Mouse (Mus musculus): ENCODE results near the gene Cdh24.
"Not testable (repeated sequence)": the region's sequence is repeated elsewhere in the genome, so short reads cannot be mapped to it uniquely, and the experiment has no call there.

Cdh24 gene

GRCm38 (mm10) chr14:54642224-54642944 is 1.2 kb upstream of the Cdh24 start:
- no peak for DNase-seq

- DNase-seq = no peak
These were observed 239 bp downstream of the Cdh24 start, which contains the start of gene Gm17606 for GRCm38 (mm10) chr14:54640946-54641304. Gm17606 (plus strand) TSS chr14:54640952.

GRCm38 (mm10) chr14:54640121-54640520 is 1.0 kb downstream of the Cdh24 start:
- DNase-seq = no peak

- no peak for DNase-seq
These were observed 3.0 kb downstream of the Cdh24 start for GRCm38 (mm10) chr14:54638210-54638609.

GRCm38 (mm10) chr14:54636954-54637353 is 4.2 kb downstream of the Cdh24 start:
- no peak for DNase-seq

- no peak for DNase-seq
These were observed 7.0 kb downstream of the Cdh24 start for GRCm38 (mm10) chr14:54634182-54634581.

GRCm38 (mm10) chr14:54632252-54632651 is 8.9 kb downstream of the Cdh24 start:
- DNase-seq = no peak

GRCm38 (mm10) chr14:54631240-54631599 is 9.9 kb downstream of the Cdh24 start:
- no peak for DNase-seq

GRCm38 (mm10) chr14:54630583-54631239 is 10.5 kb downstream of the Cdh24 start:
- no peak for DNase-seq

GRCm38 (mm10) chr14:54629797-54630196 is 11.4 kb downstream of the Cdh24 start:
- DNase-seq = no peak

- no peak for DNase-seq
These were observed 13.1 kb downstream of the Cdh24 start for GRCm38 (mm10) chr14:54628103-54628502.

GRCm38 (mm10) chr14:54624976-54625375 is 16.2 kb downstream of the Cdh24 start:
- DNase-seq = no peak

GRCm38 (mm10) chr14:54623334-54623733 is 17.8 kb downstream of the Cdh24 start:
- no peak for DNase-seq

GRCm38 (mm10) chr14:54621133-54621532 is 20.0 kb downstream of the Cdh24 start, which contains the start of gene Psmb11:
Psmb11 (plus strand) TSS chr14:54621433.
- no peak for DNase-seq

- DNase-seq = peak; percentile 91
These were observed 23.2 kb downstream of the Cdh24 start, which contains the start of gene Psmb5 for GRCm38 (mm10) chr14:54617897-54618365. Psmb5 (minus strand) TSS chr14:54618022.

GRCm38 (mm10) chr14:54617152-54617896 is 23.8 kb downstream of the Cdh24 start:
- no peak for DNase-seq

- DNase-seq = no peak
These were observed 24.8 kb downstream of the Cdh24 start for GRCm38 (mm10) chr14:54616226-54616825.

- DNase-seq = not testable (repeated sequence)
These were observed 27.0 kb downstream of the Cdh24 start for GRCm38 (mm10) chr14:54614130-54614529.

- DNase-seq = peak; percentile 86
These were observed 30.5 kb downstream of the Cdh24 start for GRCm38 (mm10) chr14:54610648-54611047.

GRCm38 (mm10) chr14:54609962-54610361 is 31.2 kb downstream of the Cdh24 start:
- no peak for DNase-seq

GRCm38 (mm10) chr14:54609245-54609644 is 31.9 kb downstream of the Cdh24 start:
- no peak for DNase-seq

- DNase-seq = no peak
These were observed 33.9 kb downstream of the Cdh24 start for GRCm38 (mm10) chr14:54607226-54607625.

- DNase-seq = peak; percentile 50
These were observed 35.3 kb downstream of the Cdh24 start, which contains the start of gene 4931414P19Rik for GRCm38 (mm10) chr14:54605752-54606321. 4931414P19Rik (minus strand) TSS chr14:54605993.
